Mouse (Mus musculus) hindbrain, embryonic 16.5 days (tissue): ENCODE data around the gene Mcm7. TPM values are rescaled to one million over a fixed set of nuclear protein-coding genes. Genes with fewer than 3 reads are reported as not detected.

Source experiments
- ATAC-seq: fragments of 200-750 bp; cut with Nextera tagmentation; 2 replicates; pipeline ENCODE4 v1.8.0; 2017; ENCODE audit warnings: moderate TSS enrichment, moderate library complexity
- H3K27ac ChIP-seq: fragments of 300-500 bp; sonication (generic); 2 replicates; pipeline ENCODE4 v1.5.1; 2014; ENCODE audit warnings: low read depth, mild to moderate bottlenecking, control low read depth, low read length, moderate library complexity
- H3K27me3 ChIP-seq: fragments of 300-500 bp; sonication (generic); replicated peaks from 2 replicates; pipeline ENCODE4 v1.6.1; 2014; ENCODE audit warnings: low read length; ENCODE audit not compliant: control insufficient read depth, insufficient read depth
- H3K36me3 ChIP-seq: fragments of 300-500 bp; sonication (generic); 2 replicates; pipeline ENCODE4 v1.6.1; 2014; ENCODE audit warnings: mild to moderate bottlenecking, low read length, moderate library complexity, mixed read lengths; ENCODE audit not compliant: control insufficient read depth, insufficient read depth
- H3K4me1 ChIP-seq: fragments of 300-500 bp; sonication (generic); 2 replicates; pipeline ENCODE4 v1.6.1; 2014; ENCODE audit warnings: low read depth, low read length; ENCODE audit not compliant: control insufficient read depth, insufficient read depth
- H3K4me2 ChIP-seq: fragments of 300-500 bp; sonication (generic); 2 replicates; pipeline ENCODE4 v1.6.1; 2014; ENCODE audit warnings: mild to moderate bottlenecking, low read length, control low read depth, moderate library complexity
- H3K4me3 ChIP-seq: fragments of 300-500 bp; sonication (generic); 2 replicates; pipeline ENCODE4 v1.5.1; 2014; ENCODE audit warnings: mild to moderate bottlenecking, low read length, control low read depth, moderate library complexity
- H3K9ac ChIP-seq: fragments of 300-500 bp; sonication (generic); 2 replicates; pipeline ENCODE4 v1.6.1; 2014; ENCODE audit warnings: low read depth, mild to moderate bottlenecking, control low read depth, low read length, moderate library complexity
- H3K9me3 ChIP-seq: fragments of 300-500 bp; sonication (generic); 2 replicates; pipeline ENCODE4 v1.6.1; 2014; ENCODE audit warnings: mild to moderate bottlenecking, low read length, moderate library complexity; ENCODE audit not compliant: control insufficient read depth
- WGBS: fragments of 180-500 bp; shearing (Covaris S2); extraction: QIAGEN DNeasy Blood & Tissue Kit; methylation state at CpG from one replicate; pipeline ENCODE4 v1.1.7; 2014; 5-methylcytosine and 5-hydroxymethylcytosine counted together
- microRNA counts: library from miRNA; unstranded; fragments of <30 nt; microRNA quantifications from one replicate; lab custom pipeline; 2016
- microRNA-seq: library from miRNA; unstranded; fragments of <30 nt; microRNA quantifications from one replicate; pipeline ENCODE4, GENCODE M21; 2017
- polyA plus RNA-seq: library from polyadenylated mRNA; unstranded; fragments of >200 nt; fragmentation: Nextera tagmentation; extraction: Ambion mirVana; gene quantifications from 2 replicates; pipeline ENCODE4 v1.2.1, GENCODE M21; 2015

Mcm7 gene
- polyA plus RNA-seq, 1 experiment from 2014 or later = 68.0 TPM

GRCm38 (mm10) chr5:138118041-138118440 lies 54.2 kb downstream of the Mcm7 start:
- Histone ChIP-seq H3K4me2 (peak overlapping the region; percentile 67), H3K9me3 (no peaks in the 10 kb centered on the region), H3K27me3 (no peaks in the 10 kb centered on the region), H3K27ac (no peak overlapping the region), H3K4me1 (peaks cover 14% of the 10 kb centered on the region), H3K36me3 (peaks cover under 1% of the 10 kb centered on the region), H3K9ac (no peak overlapping the region), H3K4me3 (peak overlapping the region; percentile 59)
- WGBS = 75% methylated on average over 3 of the region's 3 CpGs
- ATAC-seq = no peak

GRCm38 (mm10) chr5:138117199-138118015 lies 54.8 kb downstream of the Mcm7 start:
- Histone ChIP-seq H3K27me3 (no peaks in the 10 kb centered on the region), H3K9ac (peak overlapping the region; percentile 72), H3K27ac (peak overlapping the region; percentile 89), H3K36me3 (no peaks in the 10 kb centered on the region; the same call in 1 of the 2 replicates), H3K9me3 (no peaks in the 10 kb centered on the region), H3K4me1 (peaks cover 14% of the 10 kb centered on the region), H3K4me2 (peak overlapping the region; percentile 67), H3K4me3 (peak overlapping the region; percentile 59)
- ATAC-seq = peak; percentile 47
- 7% methylated on average over 16 of the region's 16 CpGs for WGBS

GRCm38 (mm10) chr5:138116255-138117198 lies 55.7 kb downstream of the Mcm7 start, which contains the start of gene Zscan21:
Gene Zscan21 (plus strand): TSS chr5:138116903.
- Histone ChIP-seq H3K4me1 (peaks cover 14% of the 10 kb centered on the region), H3K27ac (peak within 1 kb of the TSS; percentile 89), H3K36me3 (no peaks in the 10 kb centered on the region; the same call in 1 of the 2 replicates), H3K9ac (peak within 1 kb of the TSS; percentile 72), H3K9me3 (no peaks in the 10 kb centered on the region), H3K4me2 (peak within 1 kb of the TSS; percentile 67), H3K4me3 (peak within 1 kb of the TSS; percentile 59), H3K27me3 (no peaks in the 10 kb centered on the region)
- peak; percentile 98 for ATAC-seq
- 7% methylated on average over 38 of the region's 38 CpGs for WGBS

MicroRNAs within 50 kb of the gene (microRNA counts, 519-probe panel; counts per million panel counts)
- microRNA mmu-miR-106b (lab: Ali Mortazavi, UCI) = 3,168 counts per million, percentile 85 among the panel's probes with 10 or more counts
- microRNA mmu-miR-25 (lab: Ali Mortazavi, UCI) = 3,751 counts per million, percentile 94 among the panel's probes with 10 or more counts
- 3,085 counts per million, percentile 82 among the panel's probes with 10 or more counts for microRNA mmu-miR-93 (lab: Ali Mortazavi, UCI)

Small RNA genes within 50 kb of the gene (microRNA-seq; reads per million reads assigned to microRNA genes)
- gene Mir106b (6,873 reads per million, percentile 94 among the genes with 10 or more reads in this experiment), gene Mir25 (301 reads per million, percentile 64 among the genes with 10 or more reads in this experiment), gene Mir93 (7,354 reads per million, percentile 94 among the genes with 10 or more reads in this experiment)

Other genes starting within 250 kb of the Mcm7 start
- gene Gjc3, start 209.3 kb downstream of the Mcm7 start, polyA plus RNA-seq = 1.9 and 2.0 TPM in 2 replicates
- not detected in 2 replicates for gene Azgp1, start 190.9 kb downstream of the Mcm7 start, polyA plus RNA-seq
- not detected in 2 replicates for gene Smok3a, start 151.2 kb downstream of the Mcm7 start, polyA plus RNA-seq
- gene Smok3b, start 151.0 kb downstream of the Mcm7 start, polyA plus RNA-seq = not detected in 2 replicates
- not detected in 2 replicates for gene Smok3c, start 119.2 kb downstream of the Mcm7 start, polyA plus RNA-seq
- gene Zkscan1, start 87.3 kb downstream of the Mcm7 start, polyA plus RNA-seq = 15.9 and 20.5 TPM in 2 replicates
- 79.0 and 82.3 TPM in 2 replicates for gene Zscan21, start 55.5 kb downstream of the Mcm7 start, polyA plus RNA-seq
- 22.7 and 22.9 TPM in 2 replicates for gene Zfp113, start 16.7 kb downstream of the Mcm7 start, polyA plus RNA-seq
- gene Cops6, start 11.4 kb downstream of the Mcm7 start, polyA plus RNA-seq = 319 and 340 TPM in 2 replicates
- 20.3 and 22.9 TPM in 2 replicates for gene Ap4m1, start 420 bp downstream of the Mcm7 start, polyA plus RNA-seq
- 64.7 and 75.2 TPM in 2 replicates for gene Taf6, start 15.0 kb upstream of the Mcm7 start, polyA plus RNA-seq
- 28.2 and 30.3 TPM in 2 replicates for gene Cnpy4, start 15.1 kb upstream of the Mcm7 start, polyA plus RNA-seq
- gene Mblac1, start 21.9 kb upstream of the Mcm7 start, polyA plus RNA-seq = 12.8 and 14.5 TPM in 2 replicates
- 0.06 TPM in 1 of 2 replicates, not detected in the other for gene Nxpe5, start 53.5 kb upstream of the Mcm7 start, polyA plus RNA-seq
- gene Lamtor4, start 83.1 kb upstream of the Mcm7 start, polyA plus RNA-seq = 107 and 120 TPM in 2 replicates
- 15.3 and 18.4 TPM in 2 replicates for gene BC037034, start 91.6 kb upstream of the Mcm7 start, polyA plus RNA-seq
- 2.1 and 2.7 TPM in 2 replicates for gene Gal3st4, start 100.4 kb upstream of the Mcm7 start, polyA plus RNA-seq
- 0.04 and 0.12 TPM in 2 replicates for gene Gm43720, start 107.5 kb upstream of the Mcm7 start, polyA plus RNA-seq
- gene Gpc2, start 107.6 kb upstream of the Mcm7 start, polyA plus RNA-seq = 113 and 140 TPM in 2 replicates
- 10.3 and 13.8 TPM in 2 replicates for gene Stag3, start 107.8 kb upstream of the Mcm7 start, polyA plus RNA-seq
- gene Pvrig, start 169.5 kb upstream of the Mcm7 start, polyA plus RNA-seq = not detected in 2 replicates